Mouse (Mus musculus) kidney, adult 2 months (tissue): ENCODE data around the gene Abtb2.

Experiments
- CTCF ChIP-seq: fragments of 200-500 bp; conservative IDR thresholded peaks from 2 replicates; pipeline ENCODE4 v1.5.1; 2011; ENCODE audit warnings: low read depth, mild to moderate bottlenecking, control low read depth, low read length, moderate library complexity, mixed read lengths; ENCODE audit not compliant: insufficient read depth, insufficient read length
- POLR2A ChIP-seq: fragments of 200-500 bp; IDR thresholded peaks from one replicate; pipeline ENCODE4 v1.6.1; 2011; ENCODE audit warnings: low read depth, low read length, control low read depth

GRCm38 (mm10) chr2:103629956-103630355, 63.8 kb downstream of the Abtb2 start:
- no peak for TF ChIP-seq CTCF
- no peak for TF ChIP-seq POLR2A
